Mouse (Mus musculus) C2C12 (cell line): Measurements from ENCODE around the gene Ccdc40.

Experiments
- CEBPB ChIP-seq: IDR thresholded peaks from one replicate; pipeline ENCODE4 v1.6.1; 2011; ENCODE audit warnings: low read depth, mild to moderate bottlenecking, control low read depth, moderate library complexity
- CTCF ChIP-seq: IDR thresholded peaks from one replicate; pipeline ENCODE4 v1.5.1; 2011; ENCODE audit not compliant: control insufficient read depth, insufficient read depth, insufficient read length
- USF1 ChIP-seq: IDR thresholded peaks from one replicate; pipeline ENCODE4 v1.6.1; 2011; ENCODE audit warnings: low read depth, mild to moderate bottlenecking, control low read depth, moderate library complexity

DNA sequence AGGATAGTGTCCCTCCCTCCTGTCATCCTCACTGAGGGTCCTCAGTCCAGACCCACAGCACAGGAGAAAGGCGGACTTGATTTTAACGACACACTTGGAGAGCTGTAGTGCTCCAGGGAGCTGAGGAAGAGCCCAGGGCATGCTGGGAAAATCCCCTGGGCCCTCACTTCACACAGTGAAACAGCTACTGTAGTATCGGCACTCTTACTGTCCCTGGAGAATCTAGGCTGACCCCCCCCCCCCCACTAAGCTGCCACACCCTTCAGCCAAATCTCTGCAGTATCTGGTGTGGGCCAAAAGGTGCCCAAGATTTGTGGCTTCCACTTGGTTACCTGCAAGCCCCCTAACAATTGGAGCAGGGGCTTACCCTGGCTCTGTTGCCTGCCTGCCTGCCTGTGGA, 8.6 kb downstream of the Ccdc40 start:
- TF ChIP-seq CTCF (no peak), CEBPB (no peak), USF1 (no peak)
